Mouse (Mus musculus) heart, postnatal 0 days (tissue): Measurements from ENCODE around the gene 1700014D04Rik. TPM values are rescaled to one million over a fixed set of nuclear protein-coding genes. Genes with fewer than 3 reads are reported as not detected.
A peak's percentile ranks its signal among the peaks of the same experiment; 100 is the strongest.
"Not testable (repeated sequence)": the region's sequence is repeated elsewhere in the genome, so short reads cannot be mapped to it uniquely, and the experiment has no call there.

Experiments used
- ATAC-seq: fragments of 200-750 bp; cut with Nextera tagmentation; 2 replicates; pipeline ENCODE4 v1.8.0; 2017; ENCODE audit warnings: low read depth, moderate number of reproducible peaks, moderate library complexity; ENCODE audit not compliant: insufficient read depth
- DNase-seq: peaks from one replicate; pipeline ENCODE4 v3.0.0-alpha.2; 2016; ENCODE audit warnings: low spot score
- H3K27ac ChIP-seq: fragments of 300-500 bp; sonication (generic); 2 replicates; pipeline ENCODE4 v1.5.1; 2014; ENCODE audit warnings: low read depth, mild to moderate bottlenecking
- H3K27me3 ChIP-seq: fragments of 300-500 bp; sonication (generic); 2 replicates; pipeline ENCODE4 v1.6.1; 2014; ENCODE audit warnings: low read length, mixed read lengths; ENCODE audit not compliant: control insufficient read depth, insufficient read depth
- H3K36me3 ChIP-seq: fragments of 300-500 bp; sonication (generic); replicated peaks from 2 replicates; pipeline ENCODE4 v1.6.1; 2014; ENCODE audit warnings: low read length, mixed read lengths; ENCODE audit not compliant: control insufficient read depth, insufficient read depth
- H3K4me1 ChIP-seq: fragments of 300-500 bp; sonication (generic); 2 replicates; pipeline ENCODE4 v1.6.1; 2014; ENCODE audit warnings: antibody characterized with exemption; ENCODE audit not compliant: control insufficient read depth, insufficient read depth
- H3K4me2 ChIP-seq: fragments of 300-500 bp; sonication (generic); 2 replicates; pipeline ENCODE4 v1.6.1; 2014; ENCODE audit warnings: low read depth, mild to moderate bottlenecking, low read length, moderate library complexity
- H3K4me3 ChIP-seq: fragments of 300-500 bp; sonication (generic); 2 replicates; pipeline ENCODE4 v1.5.1; 2014; ENCODE audit warnings: low read depth, low read length
- H3K9ac ChIP-seq: fragments of 300-500 bp; sonication (generic); replicated peaks from 2 replicates; pipeline ENCODE4 v1.6.1; 2014; ENCODE audit warnings: low read depth, low read length, mixed read lengths
- H3K9me3 ChIP-seq: fragments of 300-500 bp; sonication (generic); replicated peaks from 2 replicates; pipeline ENCODE4 v1.6.1; 2016; ENCODE audit warnings: low read length; ENCODE audit not compliant: control insufficient read depth
- CTCF ChIP-seq: IDR thresholded peaks from 2 replicates; pipeline ENCODE4 v1.5.1; 2016; ENCODE audit warnings: antibody characterized with exemption, control low read depth, low read depth
- EP300 ChIP-seq: IDR thresholded peaks from 2 replicates; pipeline ENCODE4 v1.6.1; 2016; ENCODE audit warnings: antibody characterized with exemption, low read depth
- WGBS: fragments of 180-500 bp; shearing (Covaris S2); extraction: QIAGEN DNeasy Blood & Tissue Kit; methylation state at CpG from one replicate; pipeline ENCODE4 v1.1.7; 2014; 5-methylcytosine and 5-hydroxymethylcytosine counted together
- polyA plus RNA-seq: library from polyadenylated mRNA; unstranded; fragments of >200 nt; fragmentation: Nextera tagmentation; extraction: Ambion mirVana; gene quantifications from 2 replicates; pipeline ENCODE4 v1.2.1, GENCODE M21; 2015
- total RNA-seq: library from RNA; depleted of rRNA; stranded (reverse); fragments of >200 nt; gene quantifications from 2 replicates; pipeline ENCODE4 v1.2.3, GENCODE M21; 2014; ENCODE audit warnings: low replicate concordance

Gene 1700014D04Rik
- total and polyA plus RNA-seq, 2 experiments from 2014 or later, result not detected

GRCm38 (mm10) chr13:59726139-59726867, 20.2 kb downstream of the 1700014D04Rik start:
- DNase-seq, result no peak
- whole genome bisulfite sequencing, result 25% methylated on average over 29 of the region's 29 CpGs

GRCm38 (mm10) chr13:59722089-59722488, 24.5 kb downstream of the 1700014D04Rik start:
- not testable (repeated sequence) for H3K9ac ChIP-seq, H3K27me3 ChIP-seq, H3K4me1 ChIP-seq, H3K9me3 ChIP-seq, H3K4me2 ChIP-seq, H3K4me3 ChIP-seq, H3K27ac ChIP-seq, H3K36me3 ChIP-seq, DNase-seq, ATAC-seq
- WGBS, result 67% methylated on average over 1 of the region's 1 CpGs

More at GRCm38 (mm10) chr13:59726139-59726867, 20.2 kb downstream of the 1700014D04Rik start:
- TF ChIP-seq CTCF, result no peak
- Histone ChIP-seq H3K9me3 (no peaks in the 10 kb centered on the region), H3K4me3 (peak overlapping the region; percentile 6; the same call in 1 of the 2 replicates), H3K4me2 (peak overlapping the region; percentile 42), H3K27me3 (0 out of 2 replicates have a peak, but pooled peaks cover 3% of the 10 kb centered on the region), H3K9ac (0 out of 2 replicates have a peak overlapping the region, but pooled peaks have one; percentile 19), H3K36me3 (no peaks in the 10 kb centered on the region), H3K27ac (no peak overlapping the region), H3K4me1 (no peaks in the 10 kb centered on the region; the same call in 1 of the 2 replicates)
- no peak for ATAC-seq

GRCm38 (mm10) chr13:59719475-59719874, 27.1 kb downstream of the 1700014D04Rik start:
- Histone ChIP-seq H3K27ac (no peak overlapping the region), H3K9me3 (no peaks in the 10 kb centered on the region), H3K4me1 (no peaks in the 10 kb centered on the region), H3K27me3 (no peaks in the 10 kb centered on the region), H3K4me2 (no peak overlapping the region), H3K9ac (no peak overlapping the region), H3K4me3 (no peak overlapping the region), H3K36me3 (no peaks in the 10 kb centered on the region)
- no peak for DNase-seq
- no peak for ATAC-seq
- no peak for TF ChIP-seq CTCF
- TF ChIP-seq EP300, result no peak
- 89% methylated on average over 1 of the region's 1 CpGs for WGBS

DNA sequence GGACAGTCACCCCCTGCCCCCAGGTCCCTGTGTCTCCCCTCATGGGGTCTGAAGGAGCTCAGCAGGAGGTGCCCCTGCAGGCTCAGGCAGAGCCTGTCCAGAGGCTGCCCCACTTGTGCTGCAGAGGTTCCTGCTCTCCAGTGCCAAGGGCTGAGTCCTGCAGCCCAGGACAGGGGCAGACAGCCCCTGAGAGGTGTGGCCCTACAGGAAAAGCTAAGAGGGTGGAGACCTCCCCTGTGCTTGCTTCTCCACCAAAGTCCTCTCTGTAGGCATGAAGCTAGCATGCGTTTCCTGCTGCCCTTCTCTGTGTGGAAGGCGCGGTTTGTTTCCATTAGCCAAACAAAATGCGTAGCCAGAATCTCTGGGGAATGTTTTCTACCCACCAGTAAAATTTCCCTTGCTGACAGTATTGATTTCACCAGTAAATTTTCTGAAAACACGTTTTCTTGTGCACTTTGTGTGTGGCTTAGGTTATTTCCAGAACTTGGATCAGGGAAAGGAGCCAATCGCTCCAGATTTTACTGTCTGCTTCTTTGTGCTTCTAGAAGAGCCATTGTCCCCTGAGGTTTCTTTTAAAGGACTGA, 27.6 kb downstream of the 1700014D04Rik start:
- peak; percentile 32 for DNase-seq
- H3K4me1 ChIP-seq, H3K4me2 ChIP-seq, H3K9me3 ChIP-seq, H3K27ac ChIP-seq, H3K36me3 ChIP-seq, H3K27me3 ChIP-seq, H3K9ac ChIP-seq, H3K4me3 ChIP-seq: not testable (repeated sequence)
- 36% methylated on average over 6 of the region's 6 CpGs for WGBS
- peak; percentile 51; the same call in 1 of the 2 replicates for ATAC-seq

DNA sequence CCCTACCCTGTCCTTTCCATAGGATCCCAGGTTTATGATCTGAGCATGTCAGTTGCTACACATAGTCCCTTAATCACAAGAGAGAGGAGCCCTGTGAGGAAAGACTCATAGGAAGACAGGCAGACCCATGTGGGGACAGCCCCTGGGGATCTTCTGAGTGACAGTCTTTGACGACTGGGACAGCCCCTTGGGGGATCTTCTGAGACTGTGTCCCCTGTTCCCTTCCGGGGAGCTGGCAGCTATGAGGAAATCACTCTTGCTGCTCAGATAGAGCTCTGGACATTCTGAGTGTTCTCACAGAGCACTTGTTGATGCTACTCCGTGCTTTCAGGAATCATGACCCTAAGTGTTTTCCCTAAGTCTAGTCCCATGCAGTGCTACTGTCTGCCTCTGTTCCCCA, 32.8 kb downstream of the 1700014D04Rik start:
- Histone ChIP-seq H3K27me3 (no peaks in the 10 kb centered on the region), H3K9me3 (no peaks in the 10 kb centered on the region), H3K9ac (no peak overlapping the region), H3K4me2 (no peak overlapping the region), H3K36me3 (no peaks in the 10 kb centered on the region), H3K4me1 (no peaks in the 10 kb centered on the region), H3K4me3 (no peak overlapping the region), H3K27ac (no peak overlapping the region)
- WGBS, result 28% methylated on average over 3 of the region's 3 CpGs
- ATAC-seq, result no peak
- TF ChIP-seq CTCF (no peak), EP300 (no peak)
- DNase-seq, result no peak

- not testable (repeated sequence) for H3K9ac ChIP-seq, H3K36me3 ChIP-seq, DNase-seq, H3K4me2 ChIP-seq, H3K9me3 ChIP-seq, ATAC-seq, H3K4me1 ChIP-seq, H3K27me3 ChIP-seq, H3K4me3 ChIP-seq, H3K27ac ChIP-seq
- WGBS, result 64% methylated on average over 3 of the region's 3 CpGs
These were observed 34.6 kb downstream of the 1700014D04Rik start, which contains the start of gene Spata31d1b for GRCm38 (mm10) chr13:59711984-59712383. Spata31d1b (plus strand) TSS chr13:59712284.
